Mouse (Mus musculus) liver, embryonic 18 days (tissue): Measurements from ENCODE around the gene Cenps. TPM values are rescaled to one million over a fixed set of nuclear protein-coding genes. Genes with fewer than 3 reads are reported as not detected.

Source experiments
- polyA plus RNA-seq: library from polyadenylated mRNA; depleted of rRNA; stranded (reverse); fragments of >200 nt; gene quantifications from 2 replicates; pipeline ENCODE4 v1.2.3, GENCODE M21; 2012; rRNA removed

Cenps gene
- 5.8 TPM in 2 replicates for polyA plus RNA-seq

DNA sequence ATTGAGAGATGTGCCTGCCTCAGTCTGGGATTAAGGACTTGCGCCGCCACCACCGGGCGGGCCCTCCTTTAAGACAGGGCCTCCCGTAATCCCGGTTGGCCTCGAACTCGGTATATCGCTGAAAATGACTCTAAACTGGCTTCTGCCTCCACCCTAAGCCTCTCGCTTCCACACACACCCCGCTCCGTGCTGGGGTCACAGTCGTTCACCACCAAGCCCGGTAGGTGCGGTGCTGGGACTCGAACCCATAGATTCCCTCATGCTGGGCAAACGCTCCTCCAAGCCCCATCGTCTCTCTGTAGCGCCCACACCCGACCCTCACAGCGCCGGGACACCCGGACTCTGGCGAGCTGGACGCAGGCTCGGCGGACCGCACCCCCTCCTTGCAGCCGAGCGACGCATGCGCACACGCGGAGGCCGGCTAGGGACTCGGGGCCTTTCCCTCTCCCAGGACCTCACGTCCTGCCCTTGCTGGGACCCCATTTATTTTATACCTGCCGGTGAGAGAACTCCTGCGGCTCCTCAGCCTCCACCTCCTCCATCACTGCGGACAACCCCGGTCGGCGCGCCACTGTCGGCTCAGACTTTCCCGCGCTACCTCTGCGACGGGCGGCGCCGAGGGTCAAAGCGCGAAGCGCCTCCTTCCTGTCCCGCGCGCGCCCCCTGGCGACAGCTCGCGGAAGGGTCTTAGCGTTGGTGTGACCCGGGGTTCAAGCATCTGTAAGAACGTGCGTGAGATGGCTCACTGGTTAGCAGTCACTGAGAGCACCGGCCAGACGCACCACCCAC, at the start of gene Cenps:
Gene Cenps, minus strand, starts transcription at position 648 of the 789 bp plus-strand sequence.

DNA sequence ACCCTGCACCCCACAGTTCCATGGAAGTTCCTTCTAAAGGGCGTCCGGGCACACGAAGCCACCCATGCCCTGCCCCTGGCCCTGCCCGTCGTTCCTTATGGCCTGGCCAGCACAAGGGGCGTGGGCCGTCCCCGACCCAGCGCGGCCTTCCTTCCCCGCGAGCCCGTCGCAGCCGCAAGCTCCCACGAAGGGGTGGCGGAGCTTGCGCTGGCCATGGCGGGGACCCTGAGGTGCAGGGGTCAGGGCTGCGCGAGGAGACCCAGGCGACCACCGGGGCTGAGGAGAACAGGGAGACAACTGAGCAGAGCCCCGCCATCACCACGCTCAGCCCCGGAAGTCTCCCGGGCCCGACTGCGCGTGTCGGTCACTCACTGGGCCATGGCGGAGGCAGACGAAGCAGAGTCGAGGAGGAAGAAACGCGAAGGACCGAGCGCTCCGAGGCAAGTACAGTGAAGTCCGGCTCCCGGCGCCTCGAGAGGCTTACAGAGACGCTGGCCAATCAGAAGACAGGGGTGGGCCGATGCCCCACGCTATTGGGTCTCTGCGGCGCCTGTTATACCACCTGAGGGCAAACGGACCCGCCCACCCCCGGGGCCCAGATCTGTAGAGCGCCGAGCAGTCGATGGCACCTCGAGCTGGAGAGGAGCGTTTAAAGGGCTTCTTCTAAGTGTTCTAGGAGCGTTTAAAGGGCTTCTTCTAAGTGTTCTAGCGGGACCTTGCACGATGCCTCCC, 29.0 kb upstream of the Cenps start, which contains the start of gene Pgd:
Gene Pgd, minus strand, starts transcription at position 557 of the 732 bp plus-strand sequence.

DNA sequence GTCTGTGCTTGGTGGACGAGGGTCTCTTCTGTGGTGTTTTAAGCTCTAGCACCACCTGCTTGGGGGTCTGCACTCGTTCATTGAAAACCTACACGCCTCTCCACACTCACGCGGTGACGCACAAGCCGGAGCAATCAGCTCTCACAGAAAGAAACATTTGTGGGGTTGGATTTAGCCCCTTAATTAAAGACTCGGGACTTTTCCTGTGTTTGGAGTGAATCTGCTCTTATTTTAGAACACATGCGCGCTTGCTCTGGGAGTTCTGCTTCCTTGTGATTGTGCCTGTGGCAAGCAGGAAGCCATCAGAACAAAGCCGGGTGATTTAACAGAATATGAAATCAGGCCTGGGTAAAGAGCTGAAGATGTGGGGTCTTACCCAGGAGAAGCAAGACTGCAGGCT, 10.8 kb downstream of the Cenps start, which contains the start of gene Cort:
Gene Cort, minus strand, starts transcription at position 101 of the 400 bp plus-strand sequence.

DNA sequence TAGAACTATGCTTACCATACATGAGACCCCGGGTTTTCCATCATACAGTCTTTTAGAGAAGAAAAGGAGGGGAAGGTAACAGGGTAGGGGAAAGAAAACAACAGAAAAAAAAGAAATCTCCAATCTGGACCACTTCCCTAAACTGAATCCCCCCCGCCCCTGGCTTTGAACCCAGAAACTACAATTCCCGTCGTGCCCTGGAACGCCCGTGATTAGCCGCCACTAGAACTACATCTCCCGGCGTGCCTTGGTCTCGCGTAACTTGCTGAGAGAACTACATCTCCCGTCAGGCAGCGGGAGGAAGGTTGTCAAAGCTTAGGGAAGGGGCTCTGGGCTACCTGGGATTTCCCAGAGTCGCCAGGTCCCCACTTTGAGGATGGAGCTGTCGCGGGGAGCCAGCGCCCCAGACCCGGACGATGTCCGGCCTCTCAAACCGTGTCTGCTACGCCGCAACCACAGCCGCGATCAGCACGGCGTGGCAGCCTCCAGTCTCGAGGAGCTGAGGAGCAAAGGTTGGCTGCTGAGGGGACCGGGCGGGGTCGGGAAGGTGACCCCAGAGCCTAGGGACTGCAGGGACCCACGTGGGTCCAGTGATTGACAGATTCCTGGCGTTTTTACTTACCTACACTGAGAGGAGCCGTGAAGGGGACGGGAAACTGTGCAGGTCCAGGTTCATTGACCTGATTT, 33.4 kb downstream of the Cenps start, which contains the start of gene Dffa:
Gene Dffa, plus strand, starts transcription at position 272 of the 687 bp plus-strand sequence.

DNA sequence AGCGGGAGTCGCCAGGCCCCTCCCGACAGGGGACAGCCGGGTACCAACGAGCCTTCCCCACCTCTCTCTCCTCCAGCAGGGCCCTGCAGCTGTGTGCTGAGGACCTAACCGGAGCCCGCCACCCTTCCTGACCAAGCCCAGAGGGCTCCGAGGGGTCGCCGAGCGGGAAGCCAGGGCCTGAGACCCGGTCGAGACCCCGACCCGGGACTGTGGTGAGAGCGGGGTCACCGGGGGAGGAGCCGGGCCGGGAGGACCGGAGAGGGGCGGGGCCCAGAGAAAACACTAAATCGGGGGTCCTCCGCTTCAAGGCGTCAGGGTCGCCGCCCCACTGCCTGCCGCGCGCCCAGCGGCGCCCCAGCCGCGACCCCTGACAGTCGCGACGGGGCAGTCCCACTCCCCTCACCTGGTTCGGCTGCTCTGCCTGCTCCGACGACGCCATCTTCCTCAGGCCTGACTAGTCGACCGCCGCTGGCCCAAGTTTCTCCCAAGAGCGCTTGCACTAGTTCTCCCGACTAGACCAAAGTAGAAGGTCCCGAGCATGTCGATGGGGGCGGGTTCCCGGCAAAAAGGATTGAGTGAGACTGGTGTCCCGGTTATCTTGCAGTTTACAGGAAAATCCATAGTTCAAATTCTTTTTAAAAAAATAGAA, 37.9 kb downstream of the Cenps start, which contains the start of gene Pex14:
Gene Pex14, minus strand, starts transcription at position 508 of the 649 bp plus-strand sequence.

Other genes with a start within 250 kb of the Cenps start
- gene Pex14, start 37.8 kb downstream of the Cenps start, polyA plus RNA-seq, result 22.0 and 27.1 TPM in 2 replicates
- gene Dffa, start 33.5 kb downstream of the Cenps start, polyA plus RNA-seq, result 13.3 and 15.0 TPM in 2 replicates
- 0.06 TPM in 1 of 2 replicates, not detected in the other for gene Cort, start 10.9 kb downstream of the Cenps start, polyA plus RNA-seq
- gene Pgd, start 29.1 kb upstream of the Cenps start, polyA plus RNA-seq, result 67.5 and 67.7 TPM in 2 replicates
- gene Kif1b, start 170.1 kb upstream of the Cenps start, polyA plus RNA-seq, result 6.9 and 7.0 TPM in 2 replicates